Mouse (Mus musculus) lung, adult 2 months (tissue): ENCODE measurements around the gene Fv1.

Source experiments
- CTCF ChIP-seq: fragments of 200-500 bp; IDR thresholded peaks from 2 replicates; pipeline ENCODE4 v1.5.1; 2011; ENCODE audit warnings: mild to moderate bottlenecking, low read length, control low read depth; ENCODE audit not compliant: insufficient read depth
- POLR2A ChIP-seq: fragments of 200-500 bp; IDR thresholded peaks from 2 replicates; pipeline ENCODE4 v1.6.1; 2011; ENCODE audit warnings: low read depth, mild to moderate bottlenecking, control low read depth, low read length, borderline replicate concordance; ENCODE audit errors: extremely low read depth

DNA sequence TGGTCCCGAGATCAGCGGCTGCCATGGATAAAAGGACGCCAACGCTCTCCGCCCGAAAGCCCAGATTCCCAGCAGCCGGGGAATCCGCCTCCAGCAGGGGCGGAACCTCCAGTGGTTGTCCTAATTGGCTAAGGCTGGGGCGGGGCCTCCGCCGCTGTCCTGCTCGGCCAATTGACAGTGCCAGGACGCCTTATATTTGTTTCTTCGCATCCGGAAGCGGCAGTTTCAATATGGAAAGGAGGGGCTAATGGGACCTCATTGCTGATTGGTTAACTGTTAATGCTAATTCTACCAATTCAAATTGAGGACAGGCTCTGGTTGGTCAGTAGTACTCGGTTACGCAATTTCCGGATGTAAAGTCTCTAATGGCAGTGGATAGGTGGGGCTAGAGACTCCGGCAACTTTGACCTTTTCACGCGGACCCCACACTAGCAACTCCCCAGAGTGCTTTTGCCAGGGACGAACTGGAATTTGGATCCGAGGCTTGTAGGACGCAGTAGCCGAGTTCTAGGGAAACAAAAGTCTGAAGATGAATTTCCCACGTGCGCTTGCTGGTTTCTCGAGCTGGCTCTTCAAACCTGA is at the start of gene Fv1, which contains the start of gene Miip:
- TF ChIP-seq CTCF = no peak
- TF ChIP-seq POLR2A = peak; percentile 76; the same call in 1 of the 2 replicates
